Mouse (Mus musculus): ENCODE data around the gene 2610002M06Rik. TPM values are rescaled to one million over a fixed set of nuclear protein-coding genes. Genes with fewer than 3 reads are reported as not detected.

2610002M06Rik gene
- polyA plus RNA-seq, 2 experiments, result 4.1 to 9.1 TPM

DNA sequence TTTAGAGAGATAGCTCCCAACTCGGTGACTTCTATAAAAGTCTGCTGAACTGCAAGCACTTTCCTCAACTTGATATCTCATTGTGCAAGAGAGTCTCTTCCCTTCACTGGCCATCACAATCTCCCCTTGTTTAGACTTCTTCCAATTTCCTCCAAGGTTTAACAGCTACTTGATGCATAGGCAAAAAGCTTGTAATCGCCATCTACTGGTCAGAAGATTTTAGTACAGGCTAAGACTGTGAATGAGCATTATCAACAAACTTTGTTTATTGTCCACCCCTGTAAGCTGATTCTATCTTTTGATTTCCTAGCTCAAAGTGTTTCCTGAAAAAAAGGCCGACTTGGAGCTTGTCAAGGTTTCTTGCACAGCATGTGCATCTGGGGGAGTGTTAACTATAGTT lies 48.2 kb downstream of the 2610002M06Rik start:
- TF ChIP-seq CTCF (IDR thresholded peaks at IDR 0.05; ENCODE audit: low read depth) (no peak), EP300 (IDR thresholded peaks at IDR 0.05; ENCODE audit: low read depth) (no peak)
- H3K9ac ChIP-seq (replicated peaks), result no peak overlapping the region
- no peak for DNase-seq (ENCODE audit: low read depth in 3 of 3, low spot score in 3 of 3)
- WGBS (ENCODE audit: insufficient replicate concordance), result 10% methylated on average over 3 of the region's 3 CpGs
- no peak overlapping the region for H3K27ac ChIP-seq
- H3K9me3 ChIP-seq (ENCODE audit: control insufficient read depth, low read length), result no peaks in the 10 kb centered on the region
- no peaks in the 10 kb centered on the region for H3K27me3 ChIP-seq (ENCODE audit: control insufficient read depth, insufficient read depth, low read length)
- no peak for ATAC-seq (ENCODE audit: insufficient read depth)
- no peaks in the 10 kb centered on the region for H3K4me1 ChIP-seq (replicated peaks; ENCODE audit: control insufficient read depth in 2 of 2, insufficient read depth in 2 of 2, low read length in 1 of 2)
- H3K36me3 ChIP-seq (replicated peaks; ENCODE audit: control insufficient read depth, insufficient read depth, low read depth), result no peaks in the 10 kb centered on the region
- no peak overlapping the region for H3K4me3 ChIP-seq (ENCODE audit: insufficient read depth in 1 of 2, low read depth in 2 of 2, low read length in 2 of 2)
- H3K4me2 ChIP-seq (ENCODE audit: low read depth), result no peak overlapping the region

Other genes starting within 250 kb of the 2610002M06Rik start
- 0.02 TPM in 1 of 2 replicates, not detected in the other for gene Tbx22, start 148.4 kb downstream of the 2610002M06Rik start, polyA plus RNA-seq (2012; rRNA removed)
- gene Tbx22, start 148.4 kb downstream of the 2610002M06Rik start, polyA plus RNA-seq (2014; fragmentation: Nextera tagmentation; extraction: Ambion mirVana), result not detected in 2 replicates
- gene Tent5d, start 23.7 kb downstream of the 2610002M06Rik start, polyA plus RNA-seq (2012; rRNA removed), result not detected in 2 replicates
- gene Tent5d, start 23.7 kb downstream of the 2610002M06Rik start, polyA plus RNA-seq (2014; fragmentation: Nextera tagmentation; extraction: Ambion mirVana), result 0.09 TPM in 1 of 2 replicates, not detected in the other
- not detected in 2 replicates for gene Gm732, start 132.1 kb upstream of the 2610002M06Rik start, polyA plus RNA-seq (2012; rRNA removed)
- not detected in 2 replicates for gene Gm732, start 132.1 kb upstream of the 2610002M06Rik start, polyA plus RNA-seq (2014; fragmentation: Nextera tagmentation; extraction: Ambion mirVana)

Measured in liver, embryonic 14.5 days (tissue).